Mouse (Mus musculus) layer of hippocampus, adult 9-11 months (tissue): ENCODE data around the gene Pdzd7.

ENCODE experiments used
- DNase-seq: peaks from one replicate; pipeline ENCODE4 v3.0.0; 2022

Pdzd7 gene

DNA sequence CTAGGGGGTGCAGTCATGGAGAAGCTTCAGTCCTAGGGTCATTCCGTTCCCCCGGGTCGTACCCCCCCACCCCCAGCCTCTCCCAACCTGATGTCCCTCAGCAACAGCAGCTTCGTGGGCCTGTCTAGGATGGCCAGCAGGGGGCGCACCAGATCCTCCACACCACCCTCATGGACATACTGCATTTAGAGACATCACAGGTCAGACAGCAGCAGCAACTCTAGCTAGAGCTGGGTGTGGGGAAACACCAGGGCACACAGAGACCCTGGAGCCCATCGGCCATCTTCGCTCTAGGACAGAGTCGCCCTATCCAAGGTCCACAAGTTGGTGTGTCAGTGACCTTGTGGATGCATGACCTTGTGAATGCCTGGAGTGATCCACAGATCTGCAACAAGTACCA, 15.4 kb downstream of the Pdzd7 start:
- no peak for DNase-seq

- no peak for DNase-seq
These were observed 15.9 kb downstream of the Pdzd7 start for GRCm38 (mm10) chr19:45029571-45029970.

- no peak for DNase-seq
These were observed 16.8 kb downstream of the Pdzd7 start for GRCm38 (mm10) chr19:45028746-45029145.

GRCm38 (mm10) chr19:45027848-45028247, 17.7 kb downstream of the Pdzd7 start:
- DNase-seq, result peak; percentile 76

DNA sequence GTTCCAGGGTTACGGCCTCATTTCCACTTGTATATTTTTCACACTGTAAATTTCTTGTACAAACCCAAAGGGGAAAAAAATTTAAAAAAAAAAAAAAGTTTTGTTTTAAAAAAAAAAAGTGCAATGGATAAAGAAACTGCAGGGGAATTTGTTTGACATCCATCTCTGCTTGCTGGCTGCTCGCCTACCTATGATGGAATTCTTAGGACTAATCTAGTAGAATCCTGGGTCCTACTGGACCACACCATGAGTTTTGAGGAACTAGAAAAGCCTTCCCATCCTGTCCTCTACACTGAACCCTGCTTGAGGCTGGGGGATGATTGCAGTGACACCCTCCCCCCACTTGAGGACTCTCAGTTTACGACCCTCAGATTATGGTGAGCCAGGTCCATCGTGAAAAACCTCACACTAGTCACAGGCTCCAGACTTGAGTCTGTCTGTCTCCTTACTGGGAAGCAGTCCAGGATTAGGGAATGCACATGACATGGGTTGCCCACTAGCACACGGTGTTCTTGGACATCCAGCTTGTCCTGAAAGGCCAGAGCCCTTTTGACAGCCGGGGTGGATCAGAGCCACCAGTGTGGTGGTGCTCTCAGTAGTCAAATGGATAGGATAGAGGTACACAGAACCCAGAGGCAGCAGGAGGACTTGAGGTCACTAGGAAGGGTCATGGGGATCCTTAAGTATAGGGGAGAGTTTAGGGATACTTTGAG, 18.4 kb downstream of the Pdzd7 start:
- peak; percentile 31 for DNase-seq

DNA sequence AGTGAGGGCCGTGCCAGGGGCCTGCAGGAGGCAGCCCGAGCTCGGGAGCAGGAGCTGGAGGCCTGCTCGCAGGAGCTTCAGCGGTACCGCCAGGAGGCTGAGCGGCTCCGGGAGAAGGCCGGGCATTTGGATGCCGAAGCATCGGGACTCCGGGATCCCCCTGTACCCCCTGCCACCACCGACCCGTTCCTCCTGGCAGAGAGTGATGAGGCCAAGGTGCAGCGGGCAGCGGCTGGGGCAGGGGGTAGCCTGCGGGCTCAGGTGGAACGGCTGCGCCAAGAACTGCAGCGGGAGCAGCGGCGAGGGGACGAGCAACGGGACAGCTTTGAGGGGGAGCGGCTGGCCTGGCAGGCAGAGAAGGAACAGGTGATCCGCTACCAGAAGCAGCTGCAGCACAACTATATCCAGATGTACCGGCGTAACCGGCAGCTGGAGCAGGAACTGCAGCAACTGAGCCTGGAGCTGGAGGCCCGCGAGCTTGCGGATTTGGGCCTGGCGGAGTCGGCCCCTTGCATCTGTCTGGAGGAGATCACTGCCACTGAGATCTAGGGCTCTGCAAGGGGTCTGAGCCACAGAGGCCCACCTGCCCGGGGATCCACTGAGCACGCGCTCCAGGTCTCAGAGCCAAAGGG, 19.5 kb downstream of the Pdzd7 start:
- no peak for DNase-seq

DNA sequence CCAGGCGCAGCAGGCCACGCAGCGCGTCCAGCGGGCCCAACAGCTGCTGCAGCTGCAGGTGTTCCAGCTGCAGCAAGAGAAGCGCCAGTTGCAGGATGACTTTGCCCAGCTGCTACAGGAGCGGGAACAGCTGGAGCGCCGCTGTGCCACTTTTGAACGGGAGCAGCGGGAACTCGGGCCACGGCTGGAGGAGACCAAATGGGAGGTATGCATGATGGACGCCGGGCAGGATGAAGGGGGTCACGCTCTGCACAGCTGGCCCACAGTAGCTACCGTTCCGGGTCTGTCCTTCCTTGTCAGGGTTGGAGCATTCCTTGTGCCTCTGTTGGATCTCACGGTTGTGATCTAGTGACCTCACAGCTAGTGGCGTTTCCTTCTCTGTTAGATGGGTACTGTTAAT, 20.7 kb downstream of the Pdzd7 start:
- no peak for DNase-seq

DNA sequence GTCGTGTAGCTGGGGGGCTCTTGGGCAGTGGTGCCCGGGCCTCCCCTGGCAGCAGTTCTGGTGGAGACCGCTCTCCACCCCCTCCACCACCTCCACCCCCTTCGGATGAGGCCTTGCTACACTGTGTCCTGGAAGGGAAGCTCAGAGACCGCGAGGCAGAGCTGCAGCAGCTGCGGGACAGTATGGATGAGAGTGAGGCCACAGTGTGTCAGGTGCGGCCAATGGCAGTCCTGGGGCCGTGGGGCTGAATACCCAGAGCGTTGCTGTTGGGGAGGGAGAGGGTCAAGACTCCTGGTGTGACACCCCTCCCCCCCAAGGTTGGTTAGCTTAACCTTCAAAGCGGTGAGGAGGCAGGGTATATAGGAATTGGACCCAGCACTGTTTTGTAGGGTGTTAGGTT, 21.5 kb downstream of the Pdzd7 start:
- DNase-seq, result no peak

DNA sequence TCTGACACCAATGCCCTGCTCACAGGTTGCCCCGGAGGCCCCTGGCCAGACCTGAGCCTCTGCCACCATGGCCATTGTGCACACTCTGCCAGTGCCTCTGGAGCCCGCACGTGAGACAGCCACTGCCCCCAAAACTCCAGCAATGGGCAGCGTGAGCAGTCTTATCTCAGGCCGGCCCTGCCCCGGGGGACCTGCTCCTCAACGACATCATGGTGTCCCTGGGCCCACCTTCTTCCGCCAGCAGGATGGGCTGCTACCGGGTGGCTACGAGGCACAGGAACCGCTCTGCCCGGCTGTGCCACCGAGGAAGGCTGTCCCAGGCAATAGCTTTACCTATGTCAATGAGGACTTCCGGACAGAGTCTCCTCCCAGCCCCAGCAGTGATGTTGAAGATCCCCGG, 24.2 kb downstream of the Pdzd7 start:
- no peak for DNase-seq

- no peak for DNase-seq
These were observed 25.2 kb downstream of the Pdzd7 start for GRCm38 (mm10) chr19:45020348-45020747.

- no peak for DNase-seq
These were observed 27.1 kb downstream of the Pdzd7 start for GRCm38 (mm10) chr19:45018351-45018831.

DNA sequence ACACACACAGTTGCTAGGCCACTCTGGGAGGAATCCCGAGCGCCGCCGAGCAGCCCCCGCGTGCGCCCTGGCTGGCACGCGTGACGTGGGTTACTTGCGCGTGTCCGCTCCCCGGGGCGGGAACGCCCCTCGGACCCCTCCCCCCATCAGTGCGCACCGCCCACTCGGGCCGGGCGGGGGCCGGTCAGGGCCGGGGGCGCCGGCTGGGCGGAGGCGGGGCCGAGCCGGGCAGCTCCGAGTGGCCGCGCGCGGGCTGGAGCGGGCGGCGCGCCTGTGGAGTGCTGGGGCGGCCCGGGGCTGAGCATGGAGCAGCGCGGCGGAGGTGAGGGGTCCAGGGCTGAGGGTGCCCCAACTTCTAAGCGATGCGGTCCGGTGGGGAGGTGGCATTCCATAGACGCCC, 27.6 kb downstream of the Pdzd7 start:
- peak; percentile 88 for DNase-seq

DNA sequence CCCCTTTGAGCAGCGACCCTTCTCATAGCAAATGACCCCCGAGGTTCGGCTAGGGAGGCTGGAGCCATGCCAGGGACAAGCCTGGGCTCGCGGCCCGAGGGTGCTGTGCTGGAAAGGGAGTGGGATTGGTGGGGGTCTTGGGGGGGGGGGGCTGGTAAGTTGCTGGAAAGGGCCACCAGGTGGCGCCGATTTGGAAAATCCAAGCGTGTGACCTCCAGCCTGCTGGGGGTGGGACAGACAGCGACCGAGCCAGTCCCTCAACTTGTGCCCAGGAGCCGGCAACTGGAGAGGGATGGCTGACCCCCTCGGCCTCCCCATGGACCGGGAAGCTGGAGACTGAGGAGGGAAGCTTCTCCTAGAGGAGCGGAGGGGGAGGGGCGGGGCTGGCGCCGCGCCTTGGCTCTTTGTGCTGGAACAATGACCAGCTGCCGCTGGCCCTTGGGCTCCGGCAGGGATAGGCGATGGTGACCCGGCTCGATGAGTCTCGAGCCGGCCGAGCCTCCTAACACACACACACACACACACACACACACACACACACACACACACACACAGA, 28.2 kb downstream of the Pdzd7 start:
- DNase-seq, result peak; percentile 87

DNA sequence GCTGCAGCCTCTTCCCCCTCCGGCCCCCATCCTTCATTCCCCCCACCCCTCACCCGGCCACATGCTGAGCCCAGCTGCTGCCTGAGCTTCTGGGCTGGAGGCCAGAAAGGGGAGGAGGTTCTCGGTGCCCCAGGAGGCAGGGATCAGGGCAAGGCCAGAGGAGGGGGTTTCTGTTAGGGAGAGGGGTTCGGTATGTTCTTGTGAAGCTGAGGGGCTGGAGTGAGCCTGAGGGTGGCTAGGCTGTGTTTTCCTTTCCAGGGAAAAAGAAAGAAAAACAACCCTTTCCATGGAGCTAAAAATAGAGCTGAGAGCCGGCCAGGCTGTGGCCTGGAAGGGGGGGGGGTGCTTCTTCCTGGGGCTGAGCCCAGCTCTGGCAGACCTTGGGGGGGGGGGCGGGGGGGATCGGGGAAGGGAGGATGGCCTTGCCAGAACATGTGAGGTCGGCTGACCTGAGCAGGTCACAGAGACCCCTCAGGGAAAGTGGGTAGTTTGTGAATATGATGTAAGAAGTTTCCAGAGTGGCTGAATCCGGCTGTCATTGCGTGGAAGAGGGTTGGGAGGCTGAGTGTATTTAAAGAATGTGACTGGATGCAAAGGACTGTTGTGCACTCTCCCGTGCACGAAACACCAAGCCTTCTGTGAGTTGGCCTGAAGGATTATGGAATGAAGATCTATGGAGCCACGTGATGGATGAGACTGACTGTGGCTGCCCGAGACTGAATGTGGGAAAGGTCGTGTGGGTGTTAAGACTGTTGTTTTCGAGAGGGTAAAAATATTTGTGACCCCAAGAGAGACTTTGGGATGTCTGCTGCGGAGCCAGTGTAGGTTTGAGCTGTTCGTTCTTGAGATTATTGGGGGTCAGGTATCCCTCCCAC, 28.9 kb downstream of the Pdzd7 start:
- DNase-seq, result peak; percentile 82

DNA sequence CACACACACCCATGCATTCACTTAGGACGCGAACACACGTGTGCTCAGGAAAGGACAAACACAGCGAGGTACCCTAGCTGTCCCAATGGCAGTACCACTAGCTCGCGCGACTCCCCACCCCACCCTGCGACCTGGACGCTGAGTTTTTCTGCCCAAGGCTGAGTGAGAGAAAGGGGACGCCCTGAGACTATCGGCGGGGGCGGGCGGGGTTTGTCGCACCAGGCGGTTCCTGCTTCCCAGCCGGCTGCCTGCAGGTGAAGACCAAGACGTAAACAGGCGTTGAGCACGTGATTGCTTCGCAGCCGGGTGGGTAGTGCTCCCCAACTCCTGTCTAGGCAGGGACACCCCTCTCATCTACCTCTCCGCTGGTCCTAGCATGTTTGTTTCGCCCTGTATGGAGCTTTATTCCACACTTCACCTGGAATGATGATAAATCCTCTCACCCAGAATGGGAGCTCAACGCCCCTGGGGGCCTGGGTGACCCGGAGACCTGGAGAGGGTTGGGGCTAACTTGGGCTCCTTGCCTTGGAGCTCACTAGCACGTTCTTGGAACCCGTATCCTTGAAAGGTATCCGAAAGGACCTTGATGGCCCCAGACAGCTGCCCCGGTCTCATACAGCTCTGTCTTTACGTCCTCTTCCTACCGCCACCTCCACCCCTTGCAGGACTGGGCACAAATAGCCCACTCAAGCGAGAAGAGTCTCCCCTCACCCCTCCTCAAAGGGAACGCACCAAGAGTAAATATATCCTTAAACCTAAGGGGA, 29.8 kb downstream of the Pdzd7 start:
- DNase-seq, result no peak

DNA sequence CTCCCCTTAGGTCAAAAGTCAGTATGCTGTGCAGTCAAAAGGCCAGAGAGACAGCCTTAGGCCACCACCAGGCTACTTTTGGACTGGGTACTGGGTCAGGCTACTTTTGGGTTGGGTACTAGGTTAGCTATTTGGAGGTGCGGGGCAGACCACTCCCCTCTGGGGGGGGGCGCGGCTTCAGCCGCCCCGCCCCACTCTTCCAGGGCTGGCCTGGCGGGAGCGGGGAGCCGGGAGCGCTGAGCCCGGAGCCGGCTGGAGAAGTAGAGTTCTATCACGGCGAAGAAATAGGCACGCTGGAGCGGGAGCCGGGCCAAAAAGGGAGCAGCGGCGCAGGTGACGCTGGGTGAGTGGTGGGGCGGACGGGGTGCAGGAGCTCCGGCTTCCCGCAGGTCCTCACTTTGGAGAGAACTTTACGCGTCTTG, 30.5 kb downstream of the Pdzd7 start:
- no peak for DNase-seq

GRCm38 (mm10) chr19:45014335-45014971, 31.1 kb downstream of the Pdzd7 start, which contains the start of gene Lzts2:
Gene Lzts2 (plus strand): TSS chr19:45014414.
- no peak for DNase-seq

GRCm38 (mm10) chr19:45013581-45014225, 31.8 kb downstream of the Pdzd7 start:
- no peak for DNase-seq

DNA sequence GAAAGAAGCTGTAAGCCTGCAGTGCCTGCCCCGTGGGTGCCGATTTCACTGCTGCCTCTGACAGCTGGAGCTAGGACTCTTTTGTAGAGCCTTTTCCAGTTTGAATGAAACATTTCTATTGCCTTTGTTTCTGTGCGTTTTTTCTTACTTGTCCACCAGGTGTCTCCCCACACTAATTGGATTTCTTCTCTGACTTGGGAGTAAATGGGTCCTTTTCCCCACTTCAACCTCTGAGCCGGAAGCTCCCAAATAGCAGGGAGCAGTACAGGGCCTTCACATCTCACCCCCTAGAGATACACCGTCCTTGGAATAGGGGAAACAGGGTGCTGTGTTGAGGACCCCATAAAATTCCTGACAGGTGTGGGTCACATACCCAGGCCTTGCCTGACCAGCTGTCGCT, 32.9 kb downstream of the Pdzd7 start:
- DNase-seq, result no peak

DNA sequence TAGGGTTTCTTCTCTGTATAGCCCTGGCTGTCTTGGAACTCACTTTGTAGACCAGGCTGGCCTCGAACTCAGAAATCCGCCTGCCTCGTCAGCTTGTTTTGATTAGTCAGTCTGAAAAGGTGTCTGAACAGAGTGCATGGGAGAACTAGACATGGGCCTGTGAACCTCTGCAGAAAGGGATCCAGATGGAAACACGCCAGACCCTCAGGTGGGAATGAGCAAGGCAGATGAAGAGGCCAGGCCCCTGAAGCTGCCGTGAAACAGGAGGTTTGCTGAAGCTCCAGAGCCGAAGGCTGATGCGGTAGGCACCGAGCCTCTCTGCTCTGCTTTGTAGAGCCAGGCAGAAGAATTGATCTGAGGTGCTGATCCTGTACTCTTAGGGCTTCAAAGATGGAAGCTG, 33.3 kb downstream of the Pdzd7 start:
- no peak for DNase-seq

- DNase-seq, result no peak
These were observed 34.9 kb downstream of the Pdzd7 start for GRCm38 (mm10) chr19:45010646-45011045.
